Mouse (Mus musculus): Measurements from ENCODE around the gene Hist1h4d. TPM values are rescaled to one million over a fixed set of nuclear protein-coding genes. Genes with fewer than 3 reads are reported as not detected.

Gene Hist1h4d
- polyA plus RNA-seq, 1 experiment from 2014 or later = 73.9 TPM

- no peak overlapping the region for H3K4me3 ChIP-seq (ENCODE audit: low read length)
- no peaks in the 10 kb centered on the region for H3K4me1 ChIP-seq (ENCODE audit: control insufficient read depth, insufficient read depth, low read length)
- H3K36me3 ChIP-seq (ENCODE audit: control insufficient read depth, insufficient read depth, low read length) = no peaks in the 10 kb centered on the region
- H3K27ac ChIP-seq (ENCODE audit: low read length) = no peak overlapping the region
- 31% methylated on average over 1 of the region's 1 CpGs for WGBS
- no peak overlapping the region for H3K4me2 ChIP-seq (ENCODE audit: low read depth, low read length)
- H3K27me3 ChIP-seq (replicated peaks; ENCODE audit: control insufficient read depth, insufficient read depth, low read length) = no peaks in the 10 kb centered on the region
- no peaks in the 10 kb centered on the region for H3K9me3 ChIP-seq (ENCODE audit: control insufficient read depth, low read length)
- H3K9ac ChIP-seq (ENCODE audit: low read depth, low read length) = no peak overlapping the region
- ATAC-seq = no peak
Measured at GRCm38 (mm10) chr13:23630653-23631052, 49.3 kb downstream of the Hist1h4d start.

Small RNAs within 50 kb of the gene (microRNA-seq; reads per million reads assigned to microRNA genes)
- not detected for gene Gm44297
- gene Gm44359 = not detected
- gene Gm44394 = not detected

Other genes starting within 250 kb of the Hist1h4d start
- 30.1 and 31.7 TPM in 2 replicates for gene Zfp322a, start 212.4 kb upstream of the Hist1h4d start, polyA plus RNA-seq (2015; fragmentation: Nextera tagmentation; extraction: Ambion mirVana)
- 10.2 and 11.2 TPM in 2 replicates for gene Abt1, start 157.7 kb upstream of the Hist1h4d start, polyA plus RNA-seq (2015; fragmentation: Nextera tagmentation; extraction: Ambion mirVana)
- gene Btn1a1, start 115.7 kb upstream of the Hist1h4d start, polyA plus RNA-seq (2015; fragmentation: Nextera tagmentation; extraction: Ambion mirVana) = 0.07 and 0.11 TPM in 2 replicates
- 0.12 TPM in 2 replicates for gene Btn2a2, start 92.7 kb upstream of the Hist1h4d start, polyA plus RNA-seq (2015; fragmentation: Nextera tagmentation; extraction: Ambion mirVana)
- 3.5 and 3.7 TPM in 2 replicates for gene Hist1h4h, start 50.5 kb upstream of the Hist1h4d start, polyA plus RNA-seq (2015; fragmentation: Nextera tagmentation; extraction: Ambion mirVana)
- 2.5 and 3.6 TPM in 2 replicates for gene Hist1h2af, start 47.7 kb upstream of the Hist1h4d start, polyA plus RNA-seq (2015; fragmentation: Nextera tagmentation; extraction: Ambion mirVana)
- 2.6 and 3.7 TPM in 2 replicates for gene Hist1h3g, start 46.2 kb upstream of the Hist1h4d start, polyA plus RNA-seq (2015; fragmentation: Nextera tagmentation; extraction: Ambion mirVana)
- 0.65 and 0.94 TPM in 2 replicates for gene Hist1h2bh, start 38.2 kb upstream of the Hist1h4d start, polyA plus RNA-seq (2015; fragmentation: Nextera tagmentation; extraction: Ambion mirVana)
- 0.44 and 0.60 TPM in 2 replicates for gene Hist1h3f, start 37.5 kb upstream of the Hist1h4d start, polyA plus RNA-seq (2015; fragmentation: Nextera tagmentation; extraction: Ambion mirVana)
- 0.68 and 0.98 TPM in 2 replicates for gene Hist1h4f, start 29.9 kb upstream of the Hist1h4d start, polyA plus RNA-seq (2015; fragmentation: Nextera tagmentation; extraction: Ambion mirVana)
- gene Hist1h1d, start 28.3 kb upstream of the Hist1h4d start, polyA plus RNA-seq (2015; fragmentation: Nextera tagmentation; extraction: Ambion mirVana) = 0.28 and 0.42 TPM in 2 replicates
- 2.7 and 4.1 TPM in 2 replicates for gene Hist1h3e, start 19.2 kb upstream of the Hist1h4d start, polyA plus RNA-seq (2015; fragmentation: Nextera tagmentation; extraction: Ambion mirVana)
- 39.1 and 46.5 TPM in 2 replicates for gene Hist1h2ae, start 10.4 kb upstream of the Hist1h4d start, polyA plus RNA-seq (2015; fragmentation: Nextera tagmentation; extraction: Ambion mirVana)
- gene Hist1h2bg, start 10.2 kb upstream of the Hist1h4d start, polyA plus RNA-seq (2015; fragmentation: Nextera tagmentation; extraction: Ambion mirVana) = 8.7 and 8.8 TPM in 2 replicates
- 0.62 and 2.1 TPM in 2 replicates for gene Hist1h2bf, start 7.4 kb upstream of the Hist1h4d start, polyA plus RNA-seq (2015; fragmentation: Nextera tagmentation; extraction: Ambion mirVana)
- 0.65 and 2.7 TPM in 2 replicates for gene Hist1h2ad, start 7.2 kb upstream of the Hist1h4d start, polyA plus RNA-seq (2015; fragmentation: Nextera tagmentation; extraction: Ambion mirVana)
- gene Hist1h3d, start 5.8 kb upstream of the Hist1h4d start, polyA plus RNA-seq (2015; fragmentation: Nextera tagmentation; extraction: Ambion mirVana) = 3.8 and 4.8 TPM in 2 replicates
- gene Hist1h2be, start 39.5 kb downstream of the Hist1h4d start, polyA plus RNA-seq (2015; fragmentation: Nextera tagmentation; extraction: Ambion mirVana) = 1.4 and 2.3 TPM in 2 replicates
- gene Hist1h1e, start 41.0 kb downstream of the Hist1h4d start, polyA plus RNA-seq (2015; fragmentation: Nextera tagmentation; extraction: Ambion mirVana) = 10.4 and 13.7 TPM in 2 replicates
- 0.94 and 1.0 TPM in 2 replicates for gene Hist1h2ac, start 102.3 kb downstream of the Hist1h4d start, polyA plus RNA-seq (2015; fragmentation: Nextera tagmentation; extraction: Ambion mirVana)
- gene Hist1h2bc, start 102.6 kb downstream of the Hist1h4d start, polyA plus RNA-seq (2015; fragmentation: Nextera tagmentation; extraction: Ambion mirVana) = 101 and 110 TPM in 2 replicates
- gene Hist1h1t, start 114.2 kb downstream of the Hist1h4d start, polyA plus RNA-seq (2015; fragmentation: Nextera tagmentation; extraction: Ambion mirVana) = 0.15 and 0.20 TPM in 2 replicates
- 2.9 and 3.1 TPM in 2 replicates for gene Hist1h4c, start 116.9 kb downstream of the Hist1h4d start, polyA plus RNA-seq (2015; fragmentation: Nextera tagmentation; extraction: Ambion mirVana)
- gene Hfe, start 129.3 kb downstream of the Hist1h4d start, polyA plus RNA-seq (2015; fragmentation: Nextera tagmentation; extraction: Ambion mirVana) = 8.5 and 9.7 TPM in 2 replicates
- 33.6 and 35.3 TPM in 2 replicates for gene Hist1h1c, start 157.2 kb downstream of the Hist1h4d start, polyA plus RNA-seq (2015; fragmentation: Nextera tagmentation; extraction: Ambion mirVana)
- 3.2 and 4.9 TPM in 2 replicates for gene Hist1h3c, start 164.0 kb downstream of the Hist1h4d start, polyA plus RNA-seq (2015; fragmentation: Nextera tagmentation; extraction: Ambion mirVana)
- 1.7 and 2.0 TPM in 2 replicates for gene Hist1h2bb, start 165.1 kb downstream of the Hist1h4d start, polyA plus RNA-seq (2015; fragmentation: Nextera tagmentation; extraction: Ambion mirVana)
- gene Hist1h2ab, start 169.5 kb downstream of the Hist1h4d start, polyA plus RNA-seq (2015; fragmentation: Nextera tagmentation; extraction: Ambion mirVana) = 16.9 and 20.0 TPM in 2 replicates
- 4.7 and 7.4 TPM in 2 replicates for gene Hist1h3b, start 170.7 kb downstream of the Hist1h4d start, polyA plus RNA-seq (2015; fragmentation: Nextera tagmentation; extraction: Ambion mirVana)
- 1.4 and 2.1 TPM in 2 replicates for gene Hist1h4b, start 175.4 kb downstream of the Hist1h4d start, polyA plus RNA-seq (2015; fragmentation: Nextera tagmentation; extraction: Ambion mirVana)
- gene Hist1h4a, start 179.6 kb downstream of the Hist1h4d start, polyA plus RNA-seq (2015; fragmentation: Nextera tagmentation; extraction: Ambion mirVana) = 0.60 TPM in 1 of 2 replicates, not detected in the other
- 3.1 and 4.2 TPM in 2 replicates for gene Hist1h3a, start 180.8 kb downstream of the Hist1h4d start, polyA plus RNA-seq (2015; fragmentation: Nextera tagmentation; extraction: Ambion mirVana)
- gene Hist1h1a, start 182.1 kb downstream of the Hist1h4d start, polyA plus RNA-seq (2015; fragmentation: Nextera tagmentation; extraction: Ambion mirVana) = 0.38 and 0.99 TPM in 2 replicates
- gene Trim38, start 188.3 kb downstream of the Hist1h4d start, polyA plus RNA-seq (2015; fragmentation: Nextera tagmentation; extraction: Ambion mirVana) = 0.11 and 0.12 TPM in 2 replicates
- gene Slc17a2, start 225.4 kb downstream of the Hist1h4d start, polyA plus RNA-seq (2015; fragmentation: Nextera tagmentation; extraction: Ambion mirVana) = 0.11 TPM in 1 of 2 replicates, not detected in the other